Mouse (Mus musculus): ENCODE data around the gene Gstp1. TPM values are rescaled to one million over a fixed set of nuclear protein-coding genes. Genes with fewer than 3 reads are reported as not detected.

Gene Gstp1
- total RNA-seq, 2 experiments from 2014 or later, result 299 to 324 TPM

GRCm38 (mm10) chr19:4032668-4033067 lies 5.1 kb downstream of the Gstp1 start:
- H3K4me3 ChIP-seq, result no peak overlapping the region
- no peak for DNase-seq (ENCODE audit: extremely low spot score in 1 of 2, low spot score in 2 of 2)

GRCm38 (mm10) chr19:4027576-4027975 lies 10.2 kb downstream of the Gstp1 start:
- H3K27ac ChIP-seq, result peak overlapping the region; percentile 55; the same call in 1 of the 2 replicates
- DNase-seq (ENCODE audit: extremely low spot score in 1 of 2, low spot score in 2 of 2), result no peak
- intact Hi-C loops (cut with DNase I), result no loop called here
- no peak overlapping the region for H3K4me3 ChIP-seq
- no peak for TF ChIP-seq CTCF (IDR thresholded peaks at IDR 0.05)

More at GRCm38 (mm10) chr19:4032668-4033067, 5.1 kb downstream of the Gstp1 start:
- no peak overlapping the region for H3K27ac ChIP-seq
- TF ChIP-seq CTCF (IDR thresholded peaks at IDR 0.05), result no peak
- intact Hi-C loops (cut with DNase I), result no loop called here

DNA sequence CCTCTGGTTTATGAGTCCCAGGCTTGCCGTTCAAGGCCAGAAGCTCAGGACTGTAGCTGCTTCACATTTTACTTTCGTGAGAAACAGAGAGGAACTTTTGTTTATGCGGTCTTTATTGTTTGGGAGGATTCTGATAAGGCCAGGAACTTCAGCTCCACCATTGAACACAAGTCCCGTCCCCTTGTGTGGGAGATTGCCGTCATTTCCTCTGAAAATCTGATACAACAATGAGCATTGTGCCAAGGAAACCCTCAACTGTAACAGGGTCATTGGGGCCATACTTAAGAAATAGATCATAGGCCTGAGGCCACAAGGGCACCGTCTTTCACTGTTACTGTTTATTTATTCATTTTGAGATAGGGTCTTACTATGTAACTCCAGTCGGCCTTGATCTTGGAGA lies 14.6 kb downstream of the Gstp1 start:
- no peak overlapping the region for H3K4me3 ChIP-seq
- TF ChIP-seq CTCF (IDR thresholded peaks at IDR 0.05), result no peak
- no peak overlapping the region for H3K27ac ChIP-seq
- no peak for DNase-seq (ENCODE audit: extremely low spot score in 1 of 2, low spot score in 2 of 2)
- intact Hi-C loops (cut with DNase I), result no loop called here

DNA sequence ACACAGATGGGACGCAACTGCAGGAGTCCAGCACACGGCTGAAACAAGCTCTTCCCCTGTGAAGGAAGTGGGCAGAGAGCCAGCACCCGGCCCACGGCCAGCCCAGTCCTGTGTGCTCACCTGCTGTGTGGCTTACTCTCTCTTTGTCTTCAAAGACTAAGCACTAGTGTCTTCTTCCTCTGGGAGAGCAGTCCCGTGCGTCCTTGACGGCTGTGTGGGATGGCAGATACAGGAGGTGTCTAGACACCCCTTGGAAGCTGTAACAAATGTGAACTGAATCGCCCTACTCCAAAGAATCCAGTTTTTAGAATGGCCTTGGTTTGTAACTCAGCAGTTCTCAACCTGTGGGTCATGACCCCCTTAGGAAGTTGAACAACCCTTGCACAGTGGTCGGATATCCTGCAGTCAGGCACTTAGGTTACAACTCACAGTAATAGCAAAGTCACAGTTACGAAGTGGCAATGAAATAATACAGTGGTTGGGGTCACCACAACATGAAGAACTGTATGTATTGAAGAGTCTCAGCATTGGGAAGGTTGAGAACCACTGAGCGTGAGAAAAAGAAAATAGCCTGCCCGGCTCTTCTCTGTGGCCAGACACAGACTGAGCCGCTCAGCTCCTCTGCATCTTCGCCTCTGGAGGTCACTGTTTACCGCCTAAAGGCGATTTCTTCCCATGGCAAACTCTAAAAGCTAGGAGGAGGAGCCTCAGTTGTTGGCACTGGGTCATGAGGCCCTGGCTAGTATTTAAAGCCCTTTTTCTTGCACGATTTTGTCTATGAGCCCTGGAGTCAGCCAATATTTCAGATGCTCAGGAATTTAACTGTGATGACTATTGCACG lies 18.8 kb downstream of the Gstp1 start:
- peak; percentile 91 for TF ChIP-seq CTCF (IDR thresholded peaks at IDR 0.05)
- H3K4me3 ChIP-seq, result no peak overlapping the region
- peak; percentile 68 to 75 for DNase-seq (ENCODE audit: extremely low spot score in 1 of 2, low spot score in 2 of 2)
- H3K27ac ChIP-seq, result peak overlapping the region; percentile 53; the same call in 1 of the 2 replicates
- intact Hi-C loops (cut with DNase I), result loop anchor here (1.0 to 5.0 kb wide), 3 partner anchors 29 to 208 kb away; partner anchors contain the start of gene Gpr152

DNA sequence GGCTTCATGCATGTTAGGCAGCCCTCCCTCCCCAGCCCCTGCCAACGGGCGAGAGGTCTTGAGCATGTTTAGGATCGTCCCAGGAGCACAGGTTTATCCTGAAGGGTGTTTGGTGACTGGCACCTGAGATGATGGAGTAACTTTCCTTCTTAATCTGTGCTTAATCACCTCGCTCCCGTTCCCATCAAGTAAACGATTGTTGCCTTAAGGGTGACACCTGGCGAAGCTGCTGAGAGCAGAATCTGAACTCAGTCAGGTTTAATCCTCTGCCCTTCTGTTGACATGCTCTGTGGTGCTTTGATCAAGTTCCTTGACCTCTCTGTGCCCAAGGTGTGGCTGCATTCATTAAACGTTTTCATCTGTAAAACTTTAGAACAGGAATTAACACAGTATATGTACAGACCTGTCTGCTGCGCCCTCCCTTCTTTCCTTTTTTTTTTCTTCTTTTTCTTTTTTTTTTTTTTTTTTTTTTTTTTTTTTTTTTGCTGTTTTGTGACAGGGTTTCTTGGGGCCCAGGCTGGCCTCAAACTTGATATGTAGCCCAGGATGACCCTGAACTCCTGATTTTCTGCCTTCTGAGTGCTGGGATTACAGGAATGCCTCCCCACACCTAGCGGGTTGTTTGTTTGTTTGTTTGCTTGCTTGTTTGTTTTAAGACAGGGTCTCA lies 19.7 kb downstream of the Gstp1 start:
- Histone ChIP-seq H3K4me3 (no peak overlapping the region), H3K27ac (no peak overlapping the region)
- intact Hi-C loops (cut with DNase I), result loop anchor here (5.0 kb wide), 2 partner anchors 119 to 209 kb away; partner anchors contain the start of gene Gpr152
- no peak for TF ChIP-seq CTCF (IDR thresholded peaks at IDR 0.05)
- no peak for DNase-seq (ENCODE audit: extremely low spot score in 1 of 2, low spot score in 2 of 2)

- no peak overlapping the region for H3K4me3 ChIP-seq
- intact Hi-C loops (cut with DNase I), result loop anchor here (5.0 kb wide), 2 partner anchors 122 to 212 kb away; partner anchors contain the start of gene Gpr152
- TF ChIP-seq CTCF (IDR thresholded peaks at IDR 0.05), result no peak
- no peak for DNase-seq (ENCODE audit: extremely low spot score in 1 of 2, low spot score in 2 of 2)
- no peak overlapping the region for H3K27ac ChIP-seq
These were observed 22.1 kb downstream of the Gstp1 start for GRCm38 (mm10) chr19:4015635-4016034.

DNA sequence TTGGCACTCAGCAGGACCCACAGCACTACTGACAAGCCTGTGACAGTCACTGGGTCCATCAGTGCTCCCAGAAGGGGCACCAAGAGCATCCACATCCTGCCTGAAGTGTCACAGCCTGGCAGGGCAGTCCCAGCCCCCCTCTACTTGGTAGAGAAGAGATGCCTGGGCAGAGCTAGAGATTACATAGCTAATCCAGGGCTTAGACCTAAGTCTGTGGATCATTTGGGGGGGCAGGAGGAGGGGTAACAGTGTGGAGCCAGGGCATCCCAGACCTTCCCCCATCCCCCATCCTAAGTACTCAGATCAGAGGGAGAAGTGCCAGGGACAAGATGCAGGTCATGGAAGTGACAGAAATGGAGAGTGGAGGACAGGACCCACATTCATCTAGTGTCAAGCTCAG lies 23.0 kb downstream of the Gstp1 start:
- intact Hi-C loops (cut with DNase I), result loop anchor here (5.0 kb wide), 2 partner anchors 122 to 212 kb away; partner anchors contain the start of gene Gpr152
- TF ChIP-seq CTCF (IDR thresholded peaks at IDR 0.05), result no peak
- no peak for DNase-seq (ENCODE audit: extremely low spot score in 1 of 2, low spot score in 2 of 2)
- Histone ChIP-seq H3K27ac (no peak overlapping the region), H3K4me3 (no peak overlapping the region)

GRCm38 (mm10) chr19:4013066-4013465 lies 24.7 kb downstream of the Gstp1 start:
- Histone ChIP-seq H3K27ac (no peak overlapping the region), H3K4me3 (peak overlapping the region; percentile 23; the same call in 1 of the 2 replicates)
- no peak for TF ChIP-seq CTCF (IDR thresholded peaks at IDR 0.05)
- intact Hi-C loops (cut with DNase I), result loop anchor here (2.0 kb wide), 1 partner anchor 66 kb away; no protein-coding TSS in a partner anchor
- no peak for DNase-seq (ENCODE audit: extremely low spot score in 1 of 2, low spot score in 2 of 2)

GRCm38 (mm10) chr19:4012432-4013022 lies 25.3 kb downstream of the Gstp1 start, which contains the start of gene Ndufv1:
TSS of gene Ndufv1 (minus strand) at chr19:4012806.
- intact Hi-C loops (cut with DNase I), result loop anchor here (1.0 to 2.0 kb wide), 2 partner anchors 12 to 66 kb away; partner anchors contain the start of genes Gm49405 and Nudt8
- H3K4me3 ChIP-seq, result peak within 1 kb of the TSS; percentile 61
- H3K27ac ChIP-seq, result peak within 1 kb of the TSS; percentile 77
- DNase-seq (ENCODE audit: extremely low spot score in 1 of 2, low spot score in 2 of 2), result peak; percentile 94 to 97
- TF ChIP-seq CTCF (IDR thresholded peaks at IDR 0.05), result peak; percentile 84

GRCm38 (mm10) chr19:4011086-4011485 lies 26.7 kb downstream of the Gstp1 start:
- intact Hi-C loops (cut with DNase I), result no loop called here
- DNase-seq (ENCODE audit: extremely low spot score in 1 of 2, low spot score in 2 of 2), result no peak
- Histone ChIP-seq H3K27ac (no peak overlapping the region), H3K4me3 (no peak overlapping the region; the same call in 1 of the 2 replicates)
- no peak for TF ChIP-seq CTCF (IDR thresholded peaks at IDR 0.05)

- intact Hi-C loops (cut with DNase I), result no loop called here
- Histone ChIP-seq H3K27ac (no peak overlapping the region), H3K4me3 (no peak overlapping the region)
- TF ChIP-seq CTCF (IDR thresholded peaks at IDR 0.05), result no peak
- DNase-seq (ENCODE audit: extremely low spot score in 1 of 2, low spot score in 2 of 2), result no peak
These were observed 31.8 kb downstream of the Gstp1 start for GRCm38 (mm10) chr19:4005971-4006370.
